Mouse (Mus musculus) liver, adult 2 months (tissue): Measurements from ENCODE around the gene Psme1. TPM values are rescaled to one million over a fixed set of nuclear protein-coding genes. Genes with fewer than 3 reads are reported as not detected.
A peak's percentile ranks its signal among the peaks of the same experiment; 100 is the strongest.

Source experiments
- DNase-seq: peaks from one replicate; pipeline ENCODE4 v3.0.0-alpha.2; 2011; ENCODE audit warnings: low read depth, low spot score; ENCODE audit errors: extremely low read depth
- H3K27ac ChIP-seq: fragments of 200-500 bp; replicated peaks from 2 replicates; pipeline ENCODE4 v1.5.1; 2012; ENCODE audit warnings: low read depth, mild to moderate bottlenecking, control low read depth, inconsistent platforms, low read length; ENCODE audit not compliant: insufficient read depth
- H3K27me3 ChIP-seq: fragments of 200-500 bp; 2 replicates; pipeline ENCODE4 v1.6.1; 2012; ENCODE audit warnings: mild to moderate bottlenecking, moderate library complexity, low read length, inconsistent platforms; ENCODE audit not compliant: control insufficient read depth, insufficient read depth
- H3K36me3 ChIP-seq: fragments of 200-500 bp; 2 replicates; pipeline ENCODE4 v1.6.1; 2012; ENCODE audit warnings: low read length, inconsistent platforms; ENCODE audit not compliant: control insufficient read depth, insufficient read depth
- H3K4me1 ChIP-seq: fragments of 200-500 bp; 2 replicates; pipeline ENCODE4 v1.6.1; 2011; ENCODE audit warnings: low read length; ENCODE audit not compliant: control insufficient read depth, insufficient read depth
- H3K4me3 ChIP-seq: fragments of 200-500 bp; 2 replicates; pipeline ENCODE4 v1.5.1; 2011; ENCODE audit warnings: low read depth, mild to moderate bottlenecking, control low read depth, low read length, moderate library complexity; ENCODE audit not compliant: insufficient read depth
- H3K79me2 ChIP-seq: fragments of 200-500 bp; 2 replicates; pipeline ENCODE4 v1.6.1; 2012; ENCODE audit warnings: inconsistent platforms, mild to moderate bottlenecking, low read length, moderate library complexity; ENCODE audit not compliant: control insufficient read depth, insufficient read depth
- H3K9ac ChIP-seq: fragments of 200-500 bp; 2 replicates; pipeline ENCODE4 v1.6.1; 2012; ENCODE audit warnings: low read depth, mild to moderate bottlenecking, control low read depth, inconsistent platforms, low read length
- CTCF ChIP-seq: fragments of 200-500 bp; IDR thresholded peaks from 2 replicates; pipeline ENCODE4 v1.5.1; 2011; ENCODE audit warnings: low read depth, low read length, control low read depth
- POLR2A ChIP-seq: fragments of 200-500 bp; IDR thresholded peaks from 2 replicates; pipeline ENCODE4 v1.6.1; 2011; ENCODE audit warnings: low read length, control low read depth; ENCODE audit not compliant: insufficient read depth; ENCODE audit errors: extremely low read depth
- WGBS: fragments of 180-500 bp; shearing (Covaris S2); methylation state at CpG from one replicate; pipeline ENCODE4 v1.1.7; 2018; 5-methylcytosine and 5-hydroxymethylcytosine counted together
- polyA plus RNA-seq: library from polyadenylated mRNA; depleted of rRNA; stranded (reverse); fragments of >200 nt; gene quantifications from 2 replicates; pipeline ENCODE4 v1.2.3, GENCODE M21; 2012
- total RNA-seq: library from RNA; depleted of rRNA; stranded (reverse); fragments of >200 nt; gene quantifications from 2 replicates; pipeline ENCODE4 v1.2.3, GENCODE M21; 2014

The Psme1 gene
- total and polyA plus RNA-seq, 2 experiments, result 59.9 to 94.2 TPM

- peaks cover 20% of the 10 kb centered on the region for H3K36me3 ChIP-seq
- H3K4me3 ChIP-seq, result peak overlapping the region; percentile 86
- H3K79me2 ChIP-seq, result peaks cover 22% of the 10 kb centered on the region; the same call in 1 of the 2 replicates
- H3K9ac ChIP-seq, result peak overlapping the region; percentile 89
- no peak for DNase-seq
- H3K27ac ChIP-seq, result peak overlapping the region; percentile 82
- peaks cover 7% of the 10 kb centered on the region for H3K4me1 ChIP-seq
- WGBS, result under 1% methylated on average over 16 of the region's 16 CpGs
- no peaks in the 10 kb centered on the region for H3K27me3 ChIP-seq
- TF ChIP-seq POLR2A (no peak), CTCF (no peak)
Observed at GRCm38 (mm10) chr14:55592226-55592625, 14.3 kb downstream of the Psme1 start.

- 88% methylated on average over 13 of the region's 13 CpGs for WGBS
Observed at GRCm38 (mm10) chr14:55596036-55596690, 18.2 kb downstream of the Psme1 start.

GRCm38 (mm10) chr14:55598521-55599390, 20.8 kb downstream of the Psme1 start:
- no peak for TF ChIP-seq CTCF
- no peak for TF ChIP-seq POLR2A
- Histone ChIP-seq H3K79me2 (peaks cover 14% of the 10 kb centered on the region; the same call in 1 of the 2 replicates), H3K27me3 (no peaks in the 10 kb centered on the region), H3K4me1 (peaks cover 12% of the 10 kb centered on the region; the same call in 1 of the 2 replicates), H3K27ac (no peak overlapping the region), H3K9ac (no peak overlapping the region), H3K36me3 (peaks cover 34% of the 10 kb centered on the region), H3K4me3 (no peak overlapping the region)
- DNase-seq, result no peak
- 95% methylated on average over 21 of the region's 21 CpGs for WGBS

More at GRCm38 (mm10) chr14:55596036-55596690, 18.2 kb downstream of the Psme1 start:
- Histone ChIP-seq H3K4me3 (no peak overlapping the region), H3K4me1 (peaks cover 7% of the 10 kb centered on the region; the same call in 1 of the 2 replicates), H3K27me3 (no peaks in the 10 kb centered on the region), H3K79me2 (peaks cover 22% of the 10 kb centered on the region; the same call in 1 of the 2 replicates), H3K9ac (no peak overlapping the region), H3K27ac (no peak overlapping the region), H3K36me3 (peaks cover 30% of the 10 kb centered on the region)
- TF ChIP-seq POLR2A (no peak), CTCF (no peak)
- DNase-seq, result no peak

GRCm38 (mm10) chr14:55603271-55603632, 25.3 kb downstream of the Psme1 start, which contains the start of gene Irf9:
Gene Irf9, plus strand, starts transcription at chr14:55603571.
- Histone ChIP-seq H3K27me3 (no peaks in the 10 kb centered on the region), H3K27ac (peak within 1 kb of the TSS; percentile 96), H3K36me3 (peaks cover 38% of the 10 kb centered on the region), H3K9ac (peak within 1 kb of the TSS; percentile 83), H3K4me1 (peaks cover 22% of the 10 kb centered on the region), H3K79me2 (peaks cover 2% of the 10 kb centered on the region; the same call in 1 of the 2 replicates), H3K4me3 (peak within 1 kb of the TSS; percentile 75)
- DNase-seq, result no peak
- WGBS, result 74% methylated on average over 7 of the region's 7 CpGs
- TF ChIP-seq CTCF (no peak), POLR2A (no peak)

GRCm38 (mm10) chr14:55603633-55604576, 26.0 kb downstream of the Psme1 start:
- peak overlapping the region; percentile 96 for H3K27ac ChIP-seq
- H3K9ac ChIP-seq, result peak overlapping the region; percentile 83
- H3K4me1 ChIP-seq, result peaks cover 22% of the 10 kb centered on the region
- H3K36me3 ChIP-seq, result peaks cover 39% of the 10 kb centered on the region
- peak overlapping the region; percentile 75 for H3K4me3 ChIP-seq
- WGBS, result 4% methylated on average over 19 of the region's 19 CpGs
- DNase-seq, result peak; percentile 96
- TF ChIP-seq POLR2A, result peak; percentile 24
- TF ChIP-seq CTCF, result peak; percentile 94
- no peaks in the 10 kb centered on the region for H3K27me3 ChIP-seq
- H3K79me2 ChIP-seq, result peaks cover 2% of the 10 kb centered on the region; the same call in 1 of the 2 replicates
